Mouse (Mus musculus) small intestine, adult 2 months (tissue): ENCODE data around the gene Vti1a. TPM values are rescaled to one million over a fixed set of nuclear protein-coding genes. Genes with fewer than 3 reads are reported as not detected.
A peak's percentile ranks its signal among the peaks of the same experiment; 100 is the strongest.

ENCODE experiments used
- H3K27ac ChIP-seq: fragments of 200-500 bp; 2 replicates; pipeline ENCODE4 v1.5.1; 2012; ENCODE audit warnings: low read depth, low read length, control low read depth, inconsistent platforms; ENCODE audit not compliant: insufficient read depth
- H3K27me3 ChIP-seq: fragments of 200-500 bp; 2 replicates; pipeline ENCODE4 v1.6.1; 2012; ENCODE audit warnings: mild to moderate bottlenecking, moderate library complexity, low read length, inconsistent platforms; ENCODE audit not compliant: control insufficient read depth, insufficient read depth
- H3K36me3 ChIP-seq: fragments of 200-500 bp; 2 replicates; pipeline ENCODE4 v1.6.1; 2012; ENCODE audit warnings: mild to moderate bottlenecking, low read length, control low read depth, inconsistent platforms; ENCODE audit not compliant: control insufficient read depth, insufficient read depth
- H3K4me1 ChIP-seq: fragments of 200-500 bp; 2 replicates; pipeline ENCODE4 v1.6.1; 2012; ENCODE audit warnings: low read length, inconsistent platforms, mixed read lengths; ENCODE audit not compliant: control insufficient read depth, insufficient read depth, insufficient read length
- H3K4me3 ChIP-seq: fragments of 200-500 bp; 2 replicates; pipeline ENCODE4 v1.5.1; 2012; ENCODE audit warnings: low read depth, mild to moderate bottlenecking, control low read depth, inconsistent platforms, low read length, moderate library complexity
- CTCF ChIP-seq: fragments of 200-500 bp; IDR thresholded peaks from 2 replicates; pipeline ENCODE4 v1.5.1; 2012; ENCODE audit warnings: low read depth, mild to moderate bottlenecking, control low read depth, inconsistent platforms, low read length, moderate library complexity, mixed read lengths; ENCODE audit not compliant: insufficient replicate concordance, insufficient read length; ENCODE audit errors: extremely low read depth
- POLR2A ChIP-seq: fragments of 200-500 bp; IDR thresholded peaks from 2 replicates; pipeline ENCODE4 v1.6.1; 2012; ENCODE audit warnings: low read depth, mild to moderate bottlenecking, control low read depth, inconsistent platforms, low read length, moderate library complexity
- WGBS: fragments of 180-500 bp; shearing (Covaris S2); methylation state at CpG from one replicate; pipeline ENCODE4 v1.1.7; 2018; 5-methylcytosine and 5-hydroxymethylcytosine counted together
- polyA plus RNA-seq: library from polyadenylated mRNA; depleted of rRNA; stranded (reverse); fragments of >200 nt; gene quantifications from 2 replicates; pipeline ENCODE4 v1.2.3, GENCODE M21; 2012

Vti1a gene
- polyA plus RNA-seq, 1 experiment, result 8.1 TPM

DNA sequence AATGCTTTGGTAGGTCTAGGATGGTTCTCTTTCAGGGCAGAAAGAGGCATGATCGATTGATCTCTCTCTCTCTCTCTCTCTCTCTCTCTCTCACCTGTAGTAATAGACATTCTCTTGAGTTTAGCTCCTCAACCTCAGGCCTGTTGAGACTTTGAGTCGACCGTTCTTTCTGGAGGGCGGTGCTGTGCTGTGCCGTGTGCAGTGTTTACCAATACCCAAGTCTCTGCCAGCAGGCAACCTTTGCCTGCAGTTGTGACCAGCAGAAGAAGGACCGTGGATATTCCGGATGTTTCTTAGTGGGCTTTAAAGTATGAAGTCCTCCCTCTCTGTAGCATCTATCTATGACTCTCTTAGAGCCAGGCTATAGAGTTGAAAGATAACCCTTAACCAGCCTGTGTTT lies 26.3 kb downstream of the Vti1a start:
- Histone ChIP-seq H3K27me3 (no peaks in the 10 kb centered on the region), H3K4me3 (no peak overlapping the region), H3K36me3 (peaks cover 4% of the 10 kb centered on the region; the same call in 1 of the 2 replicates), H3K27ac (peak overlapping the region; percentile 19; the same call in 1 of the 2 replicates), H3K4me1 (peaks cover 4% of the 10 kb centered on the region)
- TF ChIP-seq CTCF (no peak), POLR2A (no peak)
- WGBS, result 24% methylated on average over 7 of the region's 7 CpGs

DNA sequence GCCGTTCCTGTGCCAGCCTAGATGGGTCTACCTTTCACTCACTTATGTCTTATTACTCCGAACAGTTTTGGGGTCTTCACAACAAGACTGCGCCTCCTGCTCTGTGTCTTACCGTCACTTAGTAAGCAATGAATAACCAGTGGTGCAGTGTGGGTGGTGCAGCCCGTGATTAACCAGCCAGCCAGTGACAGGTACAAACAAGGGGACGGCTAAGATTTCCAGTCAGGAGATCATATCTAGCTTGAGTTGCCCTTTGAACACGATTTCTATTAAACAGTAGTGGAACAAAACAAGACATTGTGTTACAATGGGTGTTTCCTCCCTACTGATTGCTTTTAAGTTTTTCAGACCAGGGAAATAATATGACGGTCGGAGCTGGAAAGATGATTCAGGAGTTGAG lies 27.2 kb downstream of the Vti1a start:
- H3K27ac ChIP-seq, result peak overlapping the region; percentile 51; the same call in 1 of the 2 replicates
- no peaks in the 10 kb centered on the region for H3K27me3 ChIP-seq
- H3K4me3 ChIP-seq, result no peak overlapping the region
- H3K4me1 ChIP-seq, result peaks cover 4% of the 10 kb centered on the region
- WGBS, result 36% methylated on average over 9 of the region's 9 CpGs
- peaks cover 2% of the 10 kb centered on the region; the same call in 1 of the 2 replicates for H3K36me3 ChIP-seq
- TF ChIP-seq CTCF, result no peak
- no peak for TF ChIP-seq POLR2A

DNA sequence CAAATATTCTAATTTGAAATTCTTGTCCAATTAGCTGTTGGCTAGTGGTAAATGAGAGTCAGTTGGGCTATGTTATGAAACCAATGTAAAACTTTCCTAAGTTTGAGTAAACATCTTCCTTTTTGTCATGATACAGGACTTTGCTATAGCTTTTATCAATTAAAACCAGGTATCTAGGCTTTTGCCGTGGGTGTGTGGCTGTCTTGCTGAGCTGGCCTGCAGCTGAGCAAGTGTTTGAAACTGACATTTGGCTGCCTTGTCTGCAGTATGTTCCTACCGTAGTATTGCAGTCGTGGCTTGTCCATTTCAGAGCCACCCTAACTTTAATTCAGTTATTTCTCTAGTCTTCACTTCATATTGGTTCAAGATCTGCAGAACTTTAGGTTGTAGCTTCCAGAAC lies 32.1 kb downstream of the Vti1a start:
- no peak overlapping the region for H3K27ac ChIP-seq
- TF ChIP-seq CTCF (no peak), POLR2A (no peak)
- H3K27me3 ChIP-seq, result no peaks in the 10 kb centered on the region
- H3K4me3 ChIP-seq, result no peak overlapping the region
- peaks cover 2% of the 10 kb centered on the region; the same call in 1 of the 2 replicates for H3K4me1 ChIP-seq
- WGBS, result 88% methylated on average over 3 of the region's 3 CpGs
- peaks cover 4% of the 10 kb centered on the region; the same call in 1 of the 2 replicates for H3K36me3 ChIP-seq

DNA sequence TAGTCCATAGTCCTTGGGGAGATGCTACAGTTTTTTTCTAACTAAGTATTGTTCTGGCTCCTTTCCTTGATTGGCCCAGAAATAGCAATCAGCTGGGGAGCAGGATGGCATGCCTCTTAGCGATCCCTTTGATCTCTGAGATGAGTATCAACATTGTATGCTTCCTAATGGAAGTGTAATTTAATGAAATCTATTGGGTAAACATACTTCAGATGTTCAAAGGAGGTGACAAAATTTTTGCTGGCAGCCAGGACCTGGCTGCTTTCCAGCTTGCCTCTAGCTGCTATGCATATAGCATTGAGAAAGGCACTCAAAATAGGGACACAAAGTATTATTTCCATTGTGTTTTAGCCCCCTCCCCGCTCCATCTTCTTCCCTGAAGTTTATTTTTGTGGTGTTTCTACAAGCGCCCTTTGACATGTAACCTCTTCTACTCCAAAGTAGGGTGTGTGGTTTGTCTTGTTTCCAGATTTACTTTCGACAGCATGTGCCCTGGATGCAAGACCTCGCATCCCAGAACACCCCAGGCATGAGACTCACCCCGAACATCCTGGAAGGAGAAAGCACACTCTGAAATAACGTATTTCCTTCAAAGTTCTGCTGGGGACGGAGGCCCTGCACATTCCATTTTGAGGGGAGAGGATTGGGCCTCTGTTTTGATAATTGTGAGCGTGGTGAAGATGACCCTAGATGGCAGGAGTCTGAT lies 34.7 kb downstream of the Vti1a start:
- WGBS, result 85% methylated on average over 9 of the region's 9 CpGs
- H3K27me3 ChIP-seq, result no peaks in the 10 kb centered on the region
- no peak overlapping the region for H3K27ac ChIP-seq
- peaks cover 2% of the 10 kb centered on the region; the same call in 1 of the 2 replicates for H3K36me3 ChIP-seq
- H3K4me1 ChIP-seq, result no peaks in the 10 kb centered on the region
- no peak for TF ChIP-seq POLR2A
- no peak for TF ChIP-seq CTCF
- H3K4me3 ChIP-seq, result no peak overlapping the region

DNA sequence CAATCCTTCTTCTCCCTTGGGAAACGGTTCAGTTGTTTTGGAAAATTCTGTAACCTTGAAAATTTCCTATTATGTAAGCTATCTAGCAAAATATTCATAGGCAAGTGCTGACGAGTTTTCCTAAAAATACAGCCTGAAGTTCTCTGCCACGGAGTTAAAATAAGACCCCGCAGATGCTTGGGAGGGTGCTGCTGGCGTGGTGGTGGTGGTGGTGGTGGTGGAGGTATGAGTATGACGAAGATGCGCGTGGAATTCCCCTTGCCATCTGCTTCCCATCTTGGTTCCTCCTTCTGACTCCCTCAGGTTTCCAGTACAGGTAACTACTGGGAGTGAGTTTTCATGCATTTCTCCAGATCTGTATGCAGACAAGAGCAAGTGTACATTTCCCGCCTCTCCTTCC lies 46.5 kb downstream of the Vti1a start:
- TF ChIP-seq POLR2A (no peak), CTCF (no peak)
- H3K4me1 ChIP-seq, result peaks cover 4% of the 10 kb centered on the region; the same call in 1 of the 2 replicates
- 97% methylated on average over 9 of the region's 9 CpGs for WGBS
- H3K4me3 ChIP-seq, result no peak overlapping the region
- no peaks in the 10 kb centered on the region for H3K36me3 ChIP-seq
- no peak overlapping the region for H3K27ac ChIP-seq
- no peaks in the 10 kb centered on the region for H3K27me3 ChIP-seq

DNA sequence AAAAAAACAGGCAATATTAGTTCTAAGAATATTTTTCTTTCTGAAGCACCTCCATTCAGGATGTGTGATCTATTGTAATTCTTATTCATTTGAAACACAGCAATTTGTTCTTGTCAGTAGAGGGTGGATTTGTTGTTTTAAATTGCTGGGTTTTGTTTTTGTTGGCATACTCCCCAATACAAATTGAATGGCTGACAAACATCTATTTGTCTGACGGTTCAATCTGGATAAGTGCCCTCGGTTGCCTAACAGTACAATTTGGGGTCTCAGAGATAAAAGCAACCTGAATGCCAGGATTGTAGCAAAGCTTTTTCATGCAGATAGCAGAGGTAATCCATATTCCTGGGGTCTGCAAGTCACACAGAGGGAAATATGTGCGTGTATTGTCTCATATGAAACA lies 53.6 kb downstream of the Vti1a start:
- 67% methylated on average over 3 of the region's 3 CpGs for WGBS
- H3K36me3 ChIP-seq, result no peaks in the 10 kb centered on the region
- TF ChIP-seq POLR2A (no peak), CTCF (no peak)
- H3K4me3 ChIP-seq, result no peak overlapping the region
- H3K4me1 ChIP-seq, result no peaks in the 10 kb centered on the region
- H3K27ac ChIP-seq, result no peak overlapping the region
- no peaks in the 10 kb centered on the region for H3K27me3 ChIP-seq

DNA sequence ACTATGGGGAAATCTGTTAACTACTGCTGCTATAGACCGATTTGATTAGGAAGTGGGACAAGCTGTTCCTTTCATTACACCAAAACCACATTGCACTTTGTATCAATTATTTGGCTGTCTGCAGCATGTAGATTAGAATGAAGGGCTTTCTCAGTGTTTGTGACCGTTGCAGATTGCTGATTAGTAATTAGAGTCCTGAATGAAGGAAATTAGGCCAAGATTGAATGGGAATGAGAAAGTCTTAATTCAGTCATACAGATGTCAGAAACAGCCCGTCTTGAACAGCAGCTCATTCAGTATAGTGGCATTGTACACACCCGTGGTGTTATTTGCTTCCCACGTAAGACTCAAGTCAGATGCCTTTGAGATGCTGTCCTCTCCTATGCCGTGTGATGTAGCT lies 60.2 kb downstream of the Vti1a start:
- TF ChIP-seq CTCF, result no peak
- TF ChIP-seq POLR2A, result no peak
- Histone ChIP-seq H3K4me1 (no peaks in the 10 kb centered on the region), H3K27me3 (no peaks in the 10 kb centered on the region), H3K27ac (no peak overlapping the region), H3K36me3 (peaks cover 4% of the 10 kb centered on the region; the same call in 1 of the 2 replicates), H3K4me3 (no peak overlapping the region)
- 82% methylated on average over 6 of the region's 6 CpGs for WGBS

DNA sequence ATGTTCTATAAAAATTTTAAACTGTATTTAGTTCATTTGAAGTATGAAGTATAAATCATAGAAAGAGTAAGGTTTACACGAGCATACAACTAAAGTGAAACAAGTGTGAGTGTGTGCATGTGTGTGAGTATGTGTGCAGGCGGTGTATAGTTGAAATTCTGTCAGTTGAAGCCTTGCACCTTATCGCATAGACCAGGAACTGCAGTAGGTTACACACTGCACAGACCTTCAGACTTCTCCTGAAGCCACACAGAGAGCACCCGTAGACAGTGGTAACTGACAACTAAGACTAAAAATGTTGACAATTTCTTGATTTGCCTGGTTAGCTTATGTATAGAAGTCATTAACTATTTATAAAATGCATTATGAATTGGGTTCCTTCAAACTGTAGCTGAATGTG lies 61.4 kb downstream of the Vti1a start:
- WGBS, result 90% methylated on average over 4 of the region's 4 CpGs
- Histone ChIP-seq H3K27ac (no peak overlapping the region), H3K27me3 (no peaks in the 10 kb centered on the region), H3K4me1 (no peaks in the 10 kb centered on the region), H3K36me3 (peaks cover 8% of the 10 kb centered on the region; the same call in 1 of the 2 replicates), H3K4me3 (no peak overlapping the region)
- TF ChIP-seq POLR2A, result no peak
- no peak for TF ChIP-seq CTCF
